In the genomic region with DNA sequence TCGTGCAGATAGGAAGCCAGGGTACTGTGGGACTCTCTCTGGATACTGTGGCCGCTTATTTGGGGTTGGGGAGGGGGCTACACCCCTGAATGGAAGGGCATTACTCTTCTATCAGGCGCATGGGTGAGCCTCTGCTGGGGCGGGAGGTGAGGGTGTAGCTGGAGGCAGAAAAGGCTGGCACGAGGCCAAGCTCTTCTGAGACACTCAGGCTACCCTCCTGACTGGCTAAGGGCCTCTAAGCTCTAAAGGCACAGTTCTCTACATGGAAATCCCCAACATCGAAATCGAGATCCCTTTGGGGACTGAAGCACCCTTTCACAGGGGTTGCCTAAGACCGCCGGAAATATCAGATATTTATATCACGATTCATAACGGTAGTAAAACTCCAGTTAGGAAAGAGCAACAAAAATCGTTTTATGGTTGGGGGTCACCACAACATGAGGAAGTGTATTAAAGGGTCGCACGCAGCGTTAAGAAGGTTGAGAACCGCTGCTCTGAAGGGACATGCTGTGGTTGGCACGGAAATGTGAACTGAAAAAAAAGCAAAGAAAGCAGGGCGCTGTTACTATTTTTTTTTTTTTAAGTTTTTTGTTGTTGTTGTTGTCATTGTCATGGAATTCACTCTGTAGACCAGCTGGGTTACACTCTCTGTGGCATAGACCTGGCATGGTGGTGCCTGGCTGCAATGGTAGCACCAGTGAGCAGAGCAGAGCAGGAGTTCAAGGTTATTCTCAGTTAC, we compare ENCODE assay signal across 9 mouse cellular contexts. TPM values are rescaled to one million over a fixed set of nuclear protein-coding genes. Genes with fewer than 3 reads are reported as not detected.
DNase-seq lines count a peak whose midpoint lies in the region; ATAC-seq and TF ChIP-seq lines count a peak whose summit lies in the region.
"Had no signal": no experiment of that assay in that cellular context is flagged by ENCODE, and none has a peak within 500 bp of the region (broad histone marks: within the 10 kb centered on the region; RNA-seq: fewer than 3 reads in every experiment).

No protein-coding gene starts in this region.

- no peak overlapping the region for H3K4me3 ChIP-seq in midbrain, embryonic 10.5 days
- H3K4me3 ChIP-seq in midbrain, embryonic 15.5 days, result no peak overlapping the region
- peak overlapping the region; percentile 40 for H3K4me3 ChIP-seq in bone marrow, adult 2 months (replicated peaks; ENCODE audit: control insufficient read depth, low read depth, low read length)
- no peak overlapping the region for H3K4me3 ChIP-seq in hindbrain, postnatal 0 days (ENCODE audit: low read length)
- H3K4me3 ChIP-seq in liver, postnatal 0 days (ENCODE audit: low read depth, low read length), result peak overlapping the region; percentile 79
- peak overlapping the region; percentile 8; the same call in 1 of the 2 replicates for H3K4me3 ChIP-seq in thymus, adult 2 months (ENCODE audit: control insufficient read depth, insufficient read depth, low read length)

- no peaks in the 10 kb centered on the region for H3K27me3 ChIP-seq in midbrain, embryonic 10.5 days (ENCODE audit: low read depth, poor library complexity, severe bottlenecking)
- no peaks in the 10 kb centered on the region for H3K27me3 ChIP-seq in midbrain, embryonic 15.5 days (replicated peaks)
- H3K27me3 ChIP-seq in hindbrain, postnatal 0 days (ENCODE audit: insufficient read depth, low read length), result no peaks in the 10 kb centered on the region
- H3K27me3 ChIP-seq in liver, postnatal 0 days (ENCODE audit: insufficient read depth, low read length), result no peaks in the 10 kb centered on the region
- no peaks in the 10 kb centered on the region for H3K27me3 ChIP-seq in thymus, adult 2 months (ENCODE audit: control insufficient read depth, insufficient read depth, low read length)

- H3K4me2 ChIP-seq in midbrain, embryonic 15.5 days, result no peak overlapping the region
- H3K4me2 ChIP-seq in hindbrain, postnatal 0 days (ENCODE audit: low read depth, low read length), result no peak overlapping the region
- peak overlapping the region; percentile 94 for H3K4me2 ChIP-seq in liver, postnatal 0 days (ENCODE audit: low read depth, low read length)

- 90% methylated on average over 18 of the region's 18 CpGs for WGBS in midbrain, embryonic 10.5 days
- 80% methylated on average over 18 of the region's 18 CpGs for WGBS in midbrain, embryonic 15.5 days
- WGBS in bone marrow, adult 2 months, result 25% methylated on average over 18 of the region's 18 CpGs
- WGBS in hindbrain, postnatal 0 days, result 68% methylated on average over 18 of the region's 18 CpGs
- WGBS in liver, postnatal 0 days (ENCODE audit: insufficient replicate concordance), result 39% methylated on average over 18 of the region's 18 CpGs
- WGBS in thymus, adult 2 months, result 19% methylated on average over 18 of the region's 18 CpGs

- H3K36me3 ChIP-seq in midbrain, embryonic 10.5 days, result peaks cover 10% of the 10 kb centered on the region
- no peaks in the 10 kb centered on the region for H3K36me3 ChIP-seq in midbrain, embryonic 15.5 days (replicated peaks)
- H3K36me3 ChIP-seq in hindbrain, postnatal 0 days (ENCODE audit: insufficient read depth, low read length), result no peaks in the 10 kb centered on the region
- peaks cover 6% of the 10 kb centered on the region for H3K36me3 ChIP-seq in liver, postnatal 0 days (replicated peaks; ENCODE audit: insufficient read depth, low read length)
- no peaks in the 10 kb centered on the region for H3K36me3 ChIP-seq in thymus, adult 2 months (ENCODE audit: control insufficient read depth, insufficient read depth, low read length)

- TF ChIP-seq POLR2A in bone marrow, adult 2 months (IDR thresholded peaks at IDR 0.05; ENCODE audit: borderline replicate concordance, control insufficient read depth, low read depth, low read length), result no peak
- TF ChIP-seq POLR2A in thymus, adult 2 months (IDR thresholded peaks at IDR 0.05; ENCODE audit: control insufficient read depth, extremely low read depth, insufficient read depth, low read length, poor library complexity), result no peak

- TF ChIP-seq EP300 in liver, postnatal 0 days (IDR thresholded peaks at IDR 0.05; ENCODE audit: low read depth), result no peak; the same call in 1 of the 2 replicates

- no peak for DNase-seq in midbrain, embryonic 10.5 days (ENCODE audit: low spot score)
- no peak for DNase-seq in hindbrain, postnatal 0 days (ENCODE audit: low spot score)
- peak; percentile 82 for DNase-seq in liver, postnatal 0 days
- DNase-seq in thymus, adult 2 months, result peak; percentile 49
- no peak for DNase-seq in frontal cortex, postnatal 36 days (ENCODE audit: low spot score in 2 of 2)
- no peak for DNase-seq in layer of hippocampus, postnatal 36 days

- ATAC-seq in midbrain, embryonic 15.5 days (replicated peaks), result no peak
- ATAC-seq in hindbrain, postnatal 0 days, result no peak
- ATAC-seq in liver, postnatal 0 days, result no peak

- TF ChIP-seq CTCF in bone marrow, adult 2 months (IDR thresholded peaks at IDR 0.05; ENCODE audit: control insufficient read depth, insufficient read depth, low read length), result no peak
- TF ChIP-seq CTCF in hindbrain, postnatal 0 days (IDR thresholded peaks at IDR 0.05; ENCODE audit: low read depth), result no peak
- TF ChIP-seq CTCF in liver, postnatal 0 days (IDR thresholded peaks at IDR 0.05; ENCODE audit: low read depth), result no peak
- TF ChIP-seq CTCF in thymus, adult 2 months (IDR thresholded peaks at IDR 0.05; ENCODE audit: borderline replicate concordance, control insufficient read depth, extremely low read depth, insufficient read depth, low read length, poor library complexity), result no peak

- no peak overlapping the region for H3K9ac ChIP-seq in midbrain, embryonic 15.5 days
- H3K9ac ChIP-seq in hindbrain, postnatal 0 days (replicated peaks; ENCODE audit: low read length), result no peak overlapping the region
- H3K9ac ChIP-seq in liver, postnatal 0 days (replicated peaks), result peak overlapping the region; percentile 91

- H3K9me3 ChIP-seq in midbrain, embryonic 10.5 days (replicated peaks), result no peaks in the 10 kb centered on the region
- H3K9me3 ChIP-seq in midbrain, embryonic 15.5 days, result no peaks in the 10 kb centered on the region
- no peaks in the 10 kb centered on the region for H3K9me3 ChIP-seq in hindbrain, postnatal 0 days (ENCODE audit: low read length)
- no peaks in the 10 kb centered on the region for H3K9me3 ChIP-seq in liver, postnatal 0 days (ENCODE audit: low read length)

- H3K4me1 ChIP-seq in midbrain, embryonic 10.5 days, result peaks cover 66% of the 10 kb centered on the region
- peaks cover 38% of the 10 kb centered on the region for H3K4me1 ChIP-seq in midbrain, embryonic 15.5 days
- H3K4me1 ChIP-seq in bone marrow, adult 2 months (ENCODE audit: control insufficient read depth, insufficient read depth, low read length), result peaks cover 12% of the 10 kb centered on the region
- H3K4me1 ChIP-seq in hindbrain, postnatal 0 days (ENCODE audit: insufficient read depth, low read length), result peaks cover 14% of the 10 kb centered on the region
- H3K4me1 ChIP-seq in liver, postnatal 0 days (ENCODE audit: insufficient read depth), result peaks cover 87% of the 10 kb centered on the region
- H3K4me1 ChIP-seq in thymus, adult 2 months (replicated peaks; ENCODE audit: control insufficient read depth, insufficient read depth, low read length), result peaks cover 64% of the 10 kb centered on the region

- 0 out of 2 replicates have a peak overlapping the region, but pooled peaks have one; percentile 35 for H3K27ac ChIP-seq in midbrain, embryonic 10.5 days (replicated peaks)
- H3K27ac ChIP-seq in midbrain, embryonic 15.5 days, result no peak overlapping the region
- peak overlapping the region; percentile 79 for H3K27ac ChIP-seq in bone marrow, adult 2 months (ENCODE audit: control insufficient read depth, insufficient read depth, low read depth, low read length, poor library complexity)
- H3K27ac ChIP-seq in hindbrain, postnatal 0 days, result peak overlapping the region; percentile 64
- peak overlapping the region; percentile 98 for H3K27ac ChIP-seq in liver, postnatal 0 days (ENCODE audit: low read depth)
- H3K27ac ChIP-seq in thymus, adult 2 months (ENCODE audit: control insufficient read depth, insufficient read depth, low read length), result peak overlapping the region; percentile 90

RNA-seq across cellular contexts. Expression of a gene that starts 2.4 kb away (rescaled TPM):
- polyA plus RNA-seq in midbrain, embryonic 10.5 days (2016; fragmentation: Nextera tagmentation; extraction: Ambion mirVana), result 123 and 137 TPM in 2 replicates
- 15.3 and 19.7 TPM in 2 replicates for polyA plus RNA-seq in midbrain, embryonic 15.5 days (2015; fragmentation: Nextera tagmentation; extraction: Ambion mirVana)
- polyA plus RNA-seq in bone marrow, adult 2 months (2011; ENCODE audit: insufficient read depth, insufficient read length, low replicate concordance, missing spikeins), result 145 and 156 TPM in 2 replicates
- 26.1 and 31.5 TPM in 2 replicates for total RNA-seq in hindbrain, postnatal 0 days (2014; rRNA removed)
- 21.2 and 25.0 TPM in 2 replicates for polyA plus RNA-seq in hindbrain, postnatal 0 days (2015; fragmentation: Nextera tagmentation; extraction: Ambion mirVana)
- polyA plus RNA-seq in liver, postnatal 0 days (2015; fragmentation: Nextera tagmentation; extraction: Ambion mirVana), result 96.8 and 101 TPM in 2 replicates
- 130 and 167 TPM in 2 replicates for polyA plus RNA-seq in thymus, adult 2 months (2012; rRNA removed)
- total RNA-seq in layer of hippocampus, postnatal 36 days (2021), result under 1 TPM; 0.88 to 0.97 TPM

RNA-seq across cellular contexts. Expression of a gene that starts 2.6 kb away (rescaled TPM):
- 3.5 TPM in 2 replicates for polyA plus RNA-seq in midbrain, embryonic 10.5 days (2016; fragmentation: Nextera tagmentation; extraction: Ambion mirVana)
- 4.9 and 5.4 TPM in 2 replicates for polyA plus RNA-seq in midbrain, embryonic 15.5 days (2015; fragmentation: Nextera tagmentation; extraction: Ambion mirVana)
- polyA plus RNA-seq in bone marrow, adult 2 months (2011; ENCODE audit: insufficient read depth, insufficient read length, low replicate concordance, missing spikeins), result 16.9 and 21.8 TPM in 2 replicates
- total RNA-seq in hindbrain, postnatal 0 days (2014; rRNA removed), result 4.8 and 7.5 TPM in 2 replicates
- 7.9 and 9.0 TPM in 2 replicates for polyA plus RNA-seq in hindbrain, postnatal 0 days (2015; fragmentation: Nextera tagmentation; extraction: Ambion mirVana)
- 32.9 and 34.4 TPM in 2 replicates for polyA plus RNA-seq in liver, postnatal 0 days (2015; fragmentation: Nextera tagmentation; extraction: Ambion mirVana)
- polyA plus RNA-seq in thymus, adult 2 months (2012; rRNA removed), result 17.7 and 18.2 TPM in 2 replicates
- total RNA-seq in layer of hippocampus, postnatal 36 days (2021), result 1 to 10 TPM; 3.8 to 4.0 TPM

RNA-seq across cellular contexts. Expression of a gene that starts 18.9 kb away (rescaled TPM):
- polyA plus RNA-seq in midbrain, embryonic 10.5 days (2016; fragmentation: Nextera tagmentation; extraction: Ambion mirVana), result 0.14 and 0.58 TPM in 2 replicates
- polyA plus RNA-seq in midbrain, embryonic 15.5 days (2015; fragmentation: Nextera tagmentation; extraction: Ambion mirVana), result 0.98 and 1.4 TPM in 2 replicates
- 9.5 and 12.3 TPM in 2 replicates for polyA plus RNA-seq in bone marrow, adult 2 months (2011; ENCODE audit: insufficient read depth, insufficient read length, low replicate concordance, missing spikeins)
- 2.6 TPM in 1 of 2 replicates, not detected in the other for total RNA-seq in hindbrain, postnatal 0 days (2014; rRNA removed)
- polyA plus RNA-seq in hindbrain, postnatal 0 days (2015; fragmentation: Nextera tagmentation; extraction: Ambion mirVana), result 0.67 and 1.4 TPM in 2 replicates
- polyA plus RNA-seq in liver, postnatal 0 days (2015; fragmentation: Nextera tagmentation; extraction: Ambion mirVana), result 0.33 and 0.48 TPM in 2 replicates
- polyA plus RNA-seq in thymus, adult 2 months (2012; rRNA removed), result 0.06 TPM in 1 of 2 replicates, not detected in the other
- 1 to 10 TPM; 1.5 to 1.7 TPM for total RNA-seq in layer of hippocampus, postnatal 36 days (2021)
- polyA plus RNA-seq: embryonic facial prominence, embryonic 11.5 days had no signal

RNA-seq across cellular contexts. Expression of a gene that starts 18.9 kb away (rescaled TPM):
- 36.2 and 39.4 TPM in 2 replicates for polyA plus RNA-seq in midbrain, embryonic 10.5 days (2016; fragmentation: Nextera tagmentation; extraction: Ambion mirVana)
- polyA plus RNA-seq in midbrain, embryonic 15.5 days (2015; fragmentation: Nextera tagmentation; extraction: Ambion mirVana), result 15.8 and 18.4 TPM in 2 replicates
- polyA plus RNA-seq in bone marrow, adult 2 months (2011; ENCODE audit: insufficient read depth, insufficient read length, low replicate concordance, missing spikeins), result 56.0 and 120 TPM in 2 replicates
- 21.5 and 31.7 TPM in 2 replicates for total RNA-seq in hindbrain, postnatal 0 days (2014; rRNA removed)
- polyA plus RNA-seq in hindbrain, postnatal 0 days (2015; fragmentation: Nextera tagmentation; extraction: Ambion mirVana), result 17.2 and 18.8 TPM in 2 replicates
- polyA plus RNA-seq in liver, postnatal 0 days (2015; fragmentation: Nextera tagmentation; extraction: Ambion mirVana), result 60.6 and 62.2 TPM in 2 replicates
- polyA plus RNA-seq in thymus, adult 2 months (2012; rRNA removed), result 286 and 322 TPM in 2 replicates
- total RNA-seq in layer of hippocampus, postnatal 36 days (2021), result 10 to 100 TPM; 10.4 to 16.9 TPM

RNA-seq across cellular contexts. Expression of a gene that starts 20.7 kb away (rescaled TPM):
- 373 and 413 TPM in 2 replicates for polyA plus RNA-seq in midbrain, embryonic 10.5 days (2016; fragmentation: Nextera tagmentation; extraction: Ambion mirVana)
- 29.4 and 32.8 TPM in 2 replicates for polyA plus RNA-seq in midbrain, embryonic 15.5 days (2015; fragmentation: Nextera tagmentation; extraction: Ambion mirVana)
- 390 and 403 TPM in 2 replicates for polyA plus RNA-seq in bone marrow, adult 2 months (2011; ENCODE audit: insufficient read depth, insufficient read length, low replicate concordance, missing spikeins)
- 5.6 and 14.6 TPM in 2 replicates for total RNA-seq in hindbrain, postnatal 0 days (2014; rRNA removed)
- polyA plus RNA-seq in hindbrain, postnatal 0 days (2015; fragmentation: Nextera tagmentation; extraction: Ambion mirVana), result 45.3 and 50.4 TPM in 2 replicates
- polyA plus RNA-seq in liver, postnatal 0 days (2015; fragmentation: Nextera tagmentation; extraction: Ambion mirVana), result 193 and 197 TPM in 2 replicates
- polyA plus RNA-seq in thymus, adult 2 months (2012; rRNA removed), result 75.4 and 87.2 TPM in 2 replicates
- total RNA-seq in layer of hippocampus, postnatal 36 days (2021), result 1 to 10 TPM in 1 of 2 experiments, under 1 TPM in 1; 0.77 to 1.4 TPM

Comparison
In these comparisons a context has a peak if more than half of its experiments do, and no peak if none do; other contexts are left out.
1. DNase-seq: peak in liver, postnatal 0 days (single experiment) and thymus, adult 2 months (single experiment); none in midbrain, embryonic 10.5 days (single experiment), hindbrain, postnatal 0 days (single experiment), frontal cortex, postnatal 36 days (0 of 2) and layer of hippocampus, postnatal 36 days (0 of 2).
2. H3K4me3 ChIP-seq: peak in bone marrow, adult 2 months (single experiment), liver, postnatal 0 days (single experiment) and thymus, adult 2 months (single experiment); none in midbrain, embryonic 10.5 days (single experiment), midbrain, embryonic 15.5 days (single experiment) and hindbrain, postnatal 0 days (single experiment).